Mouse (Mus musculus) forebrain, postnatal 0 days (tissue): ENCODE measurements at regions not wholly inside any gene's neighbourhood (a gene's known extent, or its start where the extent isn't known, plus 50 kb on each side); places are given as distances from the start of the nearest gene placed in this dataset.

Source experiments
- ATAC-seq: fragments of 200-750 bp; cut with Nextera tagmentation; 2 replicates; pipeline ENCODE4 v1.8.0; 2017; ENCODE audit warnings: mild to moderate bottlenecking, moderate library complexity
- DNase-seq: peaks from one replicate; pipeline ENCODE4 v3.0.0-alpha.2; 2015
- H3K27ac ChIP-seq: fragments of 300-500 bp; sonication (generic); 2 replicates; pipeline ENCODE4 v1.5.1; 2014; ENCODE audit warnings: low read depth, mild to moderate bottlenecking, antibody characterized with exemption, low read length, moderate library complexity, mixed read lengths
- H3K27me3 ChIP-seq: fragments of 300-500 bp; sonication (generic); 2 replicates; pipeline ENCODE4 v1.6.1; 2014; ENCODE audit warnings: mild to moderate bottlenecking, low read length, mixed read lengths; ENCODE audit not compliant: insufficient read depth
- H3K36me3 ChIP-seq: fragments of 300-500 bp; sonication (generic); 2 replicates; pipeline ENCODE4 v1.6.1; 2014; ENCODE audit warnings: mild to moderate bottlenecking, moderate library complexity; ENCODE audit not compliant: insufficient read depth
- H3K4me1 ChIP-seq: fragments of 300-500 bp; sonication (generic); 2 replicates; pipeline ENCODE4 v1.6.1; 2014; ENCODE audit warnings: antibody characterized with exemption; ENCODE audit not compliant: insufficient read depth
- H3K4me2 ChIP-seq: fragments of 300-500 bp; sonication (generic); 2 replicates; pipeline ENCODE4 v1.6.1; 2014; ENCODE audit warnings: low read depth, mild to moderate bottlenecking, moderate library complexity
- H3K4me3 ChIP-seq: fragments of 300-500 bp; sonication (generic); 2 replicates; pipeline ENCODE4 v1.5.1; 2014; ENCODE audit warnings: low read depth, low read length, mixed read lengths
- H3K9ac ChIP-seq: fragments of 300-500 bp; sonication (generic); 2 replicates; pipeline ENCODE4 v1.6.1; 2014; ENCODE audit warnings: mild to moderate bottlenecking
- H3K9me3 ChIP-seq: fragments of 300-500 bp; sonication (generic); 2 replicates; pipeline ENCODE4 v1.6.1; 2016; ENCODE audit warnings: low read length
- CTCF ChIP-seq: sonication (generic); IDR thresholded peaks from 2 replicates; pipeline ENCODE4 v1.5.1; 2016; ENCODE audit warnings: antibody characterized with exemption, control low read depth, low read depth
- WGBS: fragments of 180-500 bp; shearing (Covaris S2); extraction: QIAGEN DNeasy Blood & Tissue Kit; methylation state at CpG from one replicate; pipeline ENCODE4 v1.1.7; 2014; 5-methylcytosine and 5-hydroxymethylcytosine counted together

DNA sequence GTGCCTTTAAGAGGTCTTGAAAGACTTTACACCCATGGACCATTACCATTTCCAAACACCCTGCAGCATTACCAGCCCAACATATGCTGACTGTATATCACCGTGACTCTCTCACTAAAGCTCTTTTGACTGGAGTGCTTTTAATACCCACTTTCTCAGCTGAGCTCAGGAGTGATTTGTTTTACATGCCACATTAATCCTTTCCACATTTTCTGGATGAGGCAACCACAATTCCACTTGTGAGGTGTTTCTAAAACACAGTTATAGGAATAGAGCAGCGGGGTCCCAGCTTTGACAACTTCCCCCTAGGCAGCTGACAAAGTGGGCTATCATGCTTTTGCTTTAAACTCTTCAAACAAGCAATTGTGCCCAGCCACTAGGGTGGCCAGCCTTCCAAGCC is 314.5 kb upstream of the Meox2 start:
- 19% methylated on average over 2 of the region's 2 CpGs for WGBS
- DNase-seq, result no peak
- no peak for ATAC-seq
- no peaks in the 10 kb centered on the region; the same call in 1 of the 2 replicates for H3K27me3 ChIP-seq
- no peak overlapping the region for H3K4me3 ChIP-seq
- TF ChIP-seq CTCF, result no peak
- no peak overlapping the region for H3K9ac ChIP-seq
- H3K4me2 ChIP-seq, result no peak overlapping the region
- H3K27ac ChIP-seq, result no peak overlapping the region
- H3K4me1 ChIP-seq, result no peaks in the 10 kb centered on the region
- no peaks in the 10 kb centered on the region for H3K9me3 ChIP-seq
- H3K36me3 ChIP-seq, result no peaks in the 10 kb centered on the region

DNA sequence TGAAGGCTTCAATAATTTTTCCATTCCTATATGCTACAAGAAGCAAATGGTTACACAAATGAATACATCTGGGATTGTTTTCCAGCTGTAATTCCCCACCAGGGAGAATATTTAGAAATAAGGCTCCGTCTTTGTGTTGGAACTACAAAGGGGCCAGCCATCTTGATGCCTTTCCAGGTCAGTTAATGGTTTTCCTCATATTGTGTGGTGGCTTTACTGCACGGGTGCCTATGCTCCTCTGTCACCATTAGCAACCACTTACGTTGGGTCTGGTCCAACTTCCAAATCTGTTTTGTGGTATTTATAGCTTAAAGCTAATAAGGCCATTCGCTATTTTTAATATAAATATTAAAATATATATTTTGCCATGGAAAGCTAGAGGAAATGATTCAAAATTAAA is 312.1 kb upstream of the Meox2 start:
- no peak for ATAC-seq
- no peak for TF ChIP-seq CTCF
- WGBS, result 64% methylated on average over 4 of the region's 4 CpGs

DNA sequence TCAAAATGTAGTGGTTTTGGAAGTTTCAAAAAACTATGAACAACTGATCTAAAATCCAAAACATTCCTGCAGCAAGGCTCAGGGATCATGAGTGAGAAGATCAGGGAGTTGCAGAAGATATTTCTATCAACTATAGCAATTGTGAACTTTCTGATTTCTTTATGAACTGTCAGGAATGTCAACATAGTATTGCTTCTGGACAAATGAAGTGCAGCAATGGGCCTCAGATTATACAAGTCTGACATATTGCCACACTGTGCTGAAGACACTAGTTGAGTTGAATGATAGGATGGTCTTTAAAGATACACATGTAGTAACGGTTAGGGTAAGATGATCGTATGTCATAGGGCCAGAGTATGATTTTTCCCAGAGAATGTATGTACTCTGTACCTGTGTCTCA is 290.4 kb upstream of the Meox2 start:
- WGBS, result 94% methylated on average over 2 of the region's 2 CpGs
- H3K4me2 ChIP-seq, result no peak overlapping the region
- no peak overlapping the region for H3K27ac ChIP-seq
- H3K4me3 ChIP-seq, result no peak overlapping the region
- no peaks in the 10 kb centered on the region for H3K27me3 ChIP-seq
- no peak overlapping the region for H3K9ac ChIP-seq
- TF ChIP-seq CTCF, result no peak
- no peaks in the 10 kb centered on the region for H3K4me1 ChIP-seq
- ATAC-seq (no peak), DNase-seq (no peak)
- no peaks in the 10 kb centered on the region for H3K36me3 ChIP-seq
- no peaks in the 10 kb centered on the region for H3K9me3 ChIP-seq

More for the DNA sequence above, 312.1 kb upstream of the Meox2 start:
- H3K9ac ChIP-seq, result no peak overlapping the region
- no peaks in the 10 kb centered on the region for H3K9me3 ChIP-seq
- H3K27me3 ChIP-seq, result no peaks in the 10 kb centered on the region; the same call in 1 of the 2 replicates
- no peaks in the 10 kb centered on the region for H3K36me3 ChIP-seq
- H3K27ac ChIP-seq, result no peak overlapping the region
- H3K4me3 ChIP-seq, result no peak overlapping the region
- H3K4me1 ChIP-seq, result no peaks in the 10 kb centered on the region
- no peak overlapping the region for H3K4me2 ChIP-seq
- DNase-seq, result no peak

DNA sequence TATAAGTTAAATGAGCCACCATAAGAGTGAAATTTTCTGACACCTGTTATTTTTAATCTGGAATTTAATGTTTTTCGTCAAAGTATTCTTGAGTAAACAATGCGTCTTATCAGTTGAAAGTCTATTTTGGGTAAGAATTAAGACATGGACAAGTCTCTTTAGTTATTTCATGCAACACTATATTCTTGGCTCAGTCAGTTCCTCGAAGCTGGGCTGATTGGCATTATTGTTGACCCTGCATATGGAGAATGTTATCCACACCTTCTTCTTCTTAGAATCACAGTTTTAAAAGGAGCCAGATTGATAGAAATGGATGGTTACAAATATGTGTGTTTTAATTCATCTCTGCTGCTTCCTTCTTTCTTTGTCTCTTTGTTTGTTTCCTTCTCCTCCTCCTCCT is 289.5 kb upstream of the Meox2 start:
- no peaks in the 10 kb centered on the region for H3K27me3 ChIP-seq
- no peak for ATAC-seq
- H3K4me3 ChIP-seq, result no peak overlapping the region
- H3K4me1 ChIP-seq, result no peaks in the 10 kb centered on the region
- no peaks in the 10 kb centered on the region for H3K9me3 ChIP-seq
- no peak overlapping the region for H3K4me2 ChIP-seq
- H3K9ac ChIP-seq, result no peak overlapping the region
- H3K27ac ChIP-seq, result no peak overlapping the region
- TF ChIP-seq CTCF, result no peak
- no peaks in the 10 kb centered on the region for H3K36me3 ChIP-seq
- 90% methylated on average over 3 of the region's 3 CpGs for WGBS
- no peak for DNase-seq

DNA sequence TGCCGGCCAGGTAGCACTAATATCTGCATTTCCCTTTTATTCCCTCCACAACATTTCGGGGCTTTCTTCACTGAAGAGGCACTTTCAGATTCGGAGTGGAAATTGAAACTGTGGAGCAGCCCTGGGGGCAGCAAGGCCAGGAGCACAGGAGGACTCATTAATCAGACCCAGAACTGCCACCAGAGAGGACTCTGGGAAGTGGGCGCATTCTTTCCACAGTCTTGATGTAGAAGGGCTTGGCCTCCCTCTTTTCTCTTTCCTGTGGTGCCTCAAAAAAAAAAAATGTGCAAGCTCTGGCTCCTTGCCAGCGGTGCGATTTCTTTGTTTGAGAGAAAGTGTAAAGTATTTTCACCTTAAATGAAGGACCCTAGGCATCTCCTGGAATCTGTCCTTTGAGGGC is 281.6 kb upstream of the Meox2 start:
- ATAC-seq, result no peak
- no peaks in the 10 kb centered on the region for H3K4me1 ChIP-seq

DNA sequence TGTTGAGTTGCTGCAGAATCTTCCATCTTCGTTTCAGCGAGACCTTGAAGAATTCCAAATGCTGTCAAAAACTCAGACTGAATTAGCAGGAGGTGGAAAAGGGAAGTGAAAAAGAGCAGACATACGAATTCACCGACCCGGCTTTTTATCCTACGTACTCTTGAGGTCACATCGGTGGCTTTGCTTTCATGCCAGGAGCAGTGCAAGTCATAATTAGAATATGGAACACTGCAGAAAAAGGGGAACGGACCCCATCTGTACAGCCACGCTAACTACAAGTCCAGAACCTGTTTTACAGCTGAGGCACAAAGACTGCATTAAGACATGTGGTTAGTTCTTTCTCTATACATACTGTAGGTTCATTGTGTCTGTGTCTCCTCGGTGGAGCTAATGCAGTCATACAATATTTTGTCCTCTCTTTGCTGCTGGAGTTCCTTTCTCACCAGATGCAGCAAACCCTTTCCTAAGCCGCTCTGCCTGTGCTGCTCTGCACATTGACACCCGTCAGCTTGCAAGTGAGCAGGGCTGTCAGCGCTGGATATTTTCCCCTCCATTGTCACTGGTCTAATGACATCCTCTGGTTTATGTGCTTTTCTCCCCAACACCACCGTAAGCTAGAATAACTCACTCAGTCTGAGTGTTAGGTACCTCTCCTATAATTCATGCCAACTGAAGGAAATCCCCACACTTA is 276.9 kb upstream of the Meox2 start:
- H3K36me3 ChIP-seq, result no peaks in the 10 kb centered on the region
- H3K4me2 ChIP-seq, result no peak overlapping the region

More for the DNA sequence above, 281.6 kb upstream of the Meox2 start:
- WGBS, result 49% methylated on average over 6 of the region's 6 CpGs
- no peak for DNase-seq
- H3K4me2 ChIP-seq, result no peak overlapping the region
- no peaks in the 10 kb centered on the region for H3K9me3 ChIP-seq
- no peak overlapping the region for H3K9ac ChIP-seq
- H3K4me3 ChIP-seq, result no peak overlapping the region
- no peak overlapping the region for H3K27ac ChIP-seq
- H3K27me3 ChIP-seq, result no peaks in the 10 kb centered on the region
- TF ChIP-seq CTCF, result no peak
- no peaks in the 10 kb centered on the region for H3K36me3 ChIP-seq

DNA sequence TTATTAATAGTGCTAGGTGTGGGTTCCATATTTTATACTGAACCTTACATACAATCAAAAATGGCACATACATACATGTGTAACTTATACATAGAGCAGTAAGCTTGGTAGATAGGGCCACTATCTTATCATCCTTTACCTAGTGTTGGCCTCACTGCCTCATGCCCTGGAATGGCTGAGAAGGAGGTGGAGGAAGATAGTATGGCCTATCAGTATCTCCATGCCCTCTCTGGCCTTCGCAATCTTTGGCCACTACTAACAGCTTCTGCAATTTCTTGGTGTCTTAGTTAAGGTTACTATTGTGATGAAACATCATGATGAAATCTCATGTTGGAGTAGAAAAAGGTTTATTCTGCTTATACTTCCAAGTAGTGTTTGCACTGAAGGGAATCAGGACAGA is 265.4 kb upstream of the Meox2 start:
- Histone ChIP-seq H3K27me3 (no peaks in the 10 kb centered on the region), H3K36me3 (no peaks in the 10 kb centered on the region), H3K9me3 (no peaks in the 10 kb centered on the region), H3K4me3 (no peak overlapping the region), H3K9ac (no peak overlapping the region), H3K4me2 (no peak overlapping the region), H3K27ac (no peak overlapping the region), H3K4me1 (no peaks in the 10 kb centered on the region)
- WGBS, result 95% methylated on average over 1 of the region's 1 CpGs
- ATAC-seq (no peak), DNase-seq (no peak)
- no peak for TF ChIP-seq CTCF

More for the DNA sequence above, 276.9 kb upstream of the Meox2 start:
- Histone ChIP-seq H3K9ac (no peak overlapping the region), H3K9me3 (no peaks in the 10 kb centered on the region), H3K4me1 (no peaks in the 10 kb centered on the region), H3K4me3 (no peak overlapping the region), H3K27me3 (no peaks in the 10 kb centered on the region), H3K27ac (no peak overlapping the region)
- no peak for TF ChIP-seq CTCF
- DNase-seq (no peak), ATAC-seq (no peak)
- WGBS, result 62% methylated on average over 14 of the region's 14 CpGs

DNA sequence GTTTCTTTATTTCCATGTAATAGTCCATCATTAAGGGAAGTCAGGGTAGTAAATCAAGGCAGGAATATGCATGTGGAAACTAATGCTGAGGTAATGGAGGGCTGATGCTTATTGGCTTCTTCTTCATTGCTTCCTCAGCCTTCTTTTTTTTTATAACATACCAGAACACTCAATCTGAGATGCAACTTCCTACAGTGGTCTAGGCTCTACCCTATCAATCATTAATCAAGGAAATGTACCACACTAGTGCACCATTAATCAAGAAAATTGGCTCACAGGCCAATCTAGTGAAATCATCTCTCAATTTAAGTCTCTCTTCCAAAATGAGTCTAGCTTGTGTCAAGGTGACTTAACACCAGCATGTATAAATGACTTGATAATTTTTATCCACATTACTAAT is 263.2 kb upstream of the Meox2 start:
- no peak for TF ChIP-seq CTCF
- Histone ChIP-seq H3K4me2 (no peak overlapping the region), H3K27me3 (no peaks in the 10 kb centered on the region), H3K9me3 (no peaks in the 10 kb centered on the region), H3K4me3 (no peak overlapping the region), H3K9ac (no peak overlapping the region), H3K4me1 (no peaks in the 10 kb centered on the region), H3K36me3 (no peaks in the 10 kb centered on the region), H3K27ac (no peak overlapping the region)
- ATAC-seq, result no peak
- DNase-seq, result no peak
